In the genomic region with DNA sequence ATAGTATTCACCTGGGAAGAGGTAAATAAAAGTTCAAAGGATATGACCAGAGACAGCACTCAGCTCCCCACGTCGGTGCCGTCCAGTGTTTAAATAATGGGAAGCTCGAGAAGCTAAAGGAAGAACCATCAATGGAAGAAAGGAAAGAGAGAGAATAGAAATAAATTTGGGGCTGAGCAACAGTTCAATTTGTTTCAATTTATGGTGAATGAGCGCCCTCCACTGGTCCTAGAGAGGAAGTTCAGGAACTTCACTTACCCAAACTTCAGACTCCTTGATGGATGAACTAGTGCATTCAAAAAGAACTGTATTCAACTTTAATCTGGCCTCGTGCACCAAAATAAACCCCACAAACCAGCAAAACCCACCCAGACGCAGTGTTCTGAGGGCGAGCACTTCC, we compare ENCODE assay signal across 10 mouse cellular contexts.
A peak's percentile ranks its signal among the peaks of the same experiment; 100 is the strongest.
DNase-seq lines count a peak whose midpoint lies in the region; ATAC-seq and TF ChIP-seq lines count a peak whose summit lies in the region.
"Had no signal": no experiment of that assay in that cellular context is flagged by ENCODE, and none has a peak within 500 bp of the region (broad histone marks: within the 10 kb centered on the region; RNA-seq: fewer than 3 reads in every experiment).

No protein-coding gene starts in this region.

- no peak for ATAC-seq in embryonic facial prominence, embryonic 11.5 days (replicated peaks; ENCODE audit: insufficient number of reproducible peaks, low FRiP score, low TSS enrichment, low read depth)
- peak; percentile 37; the same call in 1 of the 2 replicates for ATAC-seq in limb, embryonic 14.5 days (ENCODE audit: low FRiP score, low read depth)
- no peak for ATAC-seq in inflammation-experienced regulatory T-cells, adult 6 months

- no peak overlapping the region for H3K9ac ChIP-seq in embryonic facial prominence, embryonic 11.5 days (replicated peaks; ENCODE audit: low read length)
- no peak overlapping the region for H3K9ac ChIP-seq in limb, embryonic 14.5 days (ENCODE audit: low read depth, low read length, severe bottlenecking)
- H3K9ac ChIP-seq: heart, embryonic 13.5 days; midbrain, embryonic 12.5 days had no signal

- H3K4me1 ChIP-seq in embryonic facial prominence, embryonic 11.5 days (ENCODE audit: control insufficient read depth, insufficient read depth, low read length), result no peaks in the 10 kb centered on the region
- H3K4me1 ChIP-seq in embryonic facial prominence, embryonic 10.5 days, result 0 out of 2 replicates have a peak, but pooled peaks cover 4% of the 10 kb centered on the region
- H3K4me1 ChIP-seq in limb, embryonic 14.5 days (ENCODE audit: control insufficient read depth, insufficient read depth, low read length), result no peaks in the 10 kb centered on the region
- H3K4me1 ChIP-seq in limb, embryonic 10.5 days, result no peaks in the 10 kb centered on the region
- H3K4me1 ChIP-seq: midbrain, embryonic 12.5 days had no signal

- H3K27ac ChIP-seq in embryonic facial prominence, embryonic 11.5 days (replicated peaks; ENCODE audit: low read depth, low read length), result no peak overlapping the region
- H3K27ac ChIP-seq in embryonic facial prominence, embryonic 10.5 days (replicated peaks), result no peak overlapping the region
- no peak overlapping the region for H3K27ac ChIP-seq in limb, embryonic 14.5 days (replicated peaks; ENCODE audit: low read depth, low read length)
- no peak overlapping the region for H3K27ac ChIP-seq in limb, embryonic 10.5 days
- H3K27ac ChIP-seq: heart, embryonic 13.5 days; midbrain, embryonic 12.5 days had no signal

- no peak overlapping the region for H3K4me2 ChIP-seq in embryonic facial prominence, embryonic 11.5 days (ENCODE audit: low read depth, low read length)
- no peak overlapping the region for H3K4me2 ChIP-seq in limb, embryonic 14.5 days (replicated peaks; ENCODE audit: low read depth, low read length, severe bottlenecking)
- H3K4me2 ChIP-seq: heart, embryonic 13.5 days; midbrain, embryonic 12.5 days had no signal

- DNase-seq in embryonic facial prominence, embryonic 11.5 days (ENCODE audit: low spot score), result peak; percentile 67
- no peak for DNase-seq in embryonic facial prominence, embryonic 10.5 days (ENCODE audit: low spot score)
- peak; percentile 35 for DNase-seq in limb, embryonic 14.5 days (ENCODE audit: low spot score)
- DNase-seq in limb, embryonic 10.5 days (ENCODE audit: low spot score), result no peak
- peak; percentile 56 to 59 for DNase-seq in cerebellum, postnatal 14 days
- DNase-seq in layer of hippocampus, postnatal 10 days (ENCODE audit: low spot score in 2 of 2), result peak; percentile 45 to 68
- DNase-seq in gastrocnemius, postnatal 10 days, result no peak

- no peaks in the 10 kb centered on the region for H3K36me3 ChIP-seq in embryonic facial prominence, embryonic 11.5 days (replicated peaks; ENCODE audit: control insufficient read depth, insufficient read depth, low read depth, low read length)
- no peaks in the 10 kb centered on the region for H3K36me3 ChIP-seq in embryonic facial prominence, embryonic 10.5 days (replicated peaks)
- no peaks in the 10 kb centered on the region for H3K36me3 ChIP-seq in limb, embryonic 14.5 days (ENCODE audit: control insufficient read depth, insufficient read depth, low read length)
- H3K36me3 ChIP-seq in limb, embryonic 10.5 days, result no peaks in the 10 kb centered on the region
- H3K36me3 ChIP-seq: midbrain, embryonic 12.5 days had no signal

- H3K4me3 ChIP-seq in embryonic facial prominence, embryonic 11.5 days (ENCODE audit: low read depth, low read length), result no peak overlapping the region
- no peak overlapping the region for H3K4me3 ChIP-seq in embryonic facial prominence, embryonic 10.5 days
- no peak overlapping the region for H3K4me3 ChIP-seq in limb, embryonic 14.5 days (replicated peaks; ENCODE audit: low read length)
- no peak overlapping the region for H3K4me3 ChIP-seq in limb, embryonic 10.5 days
- H3K4me3 ChIP-seq: heart, embryonic 13.5 days; midbrain, embryonic 12.5 days had no signal

- H3K9me3 ChIP-seq in embryonic facial prominence, embryonic 11.5 days (replicated peaks; ENCODE audit: control insufficient read depth, low read length), result peaks cover 3% of the 10 kb centered on the region; the same call in 1 of the 2 replicates
- peaks cover 18% of the 10 kb centered on the region for H3K9me3 ChIP-seq in embryonic facial prominence, embryonic 10.5 days
- H3K9me3 ChIP-seq in limb, embryonic 14.5 days (ENCODE audit: control insufficient read depth, low read length), result peaks cover 13% of the 10 kb centered on the region
- H3K9me3 ChIP-seq in limb, embryonic 10.5 days (replicated peaks), result peaks cover 5% of the 10 kb centered on the region

- no peaks in the 10 kb centered on the region for H3K27me3 ChIP-seq in embryonic facial prominence, embryonic 11.5 days (ENCODE audit: control insufficient read depth, insufficient read depth, low read length)
- no peaks in the 10 kb centered on the region for H3K27me3 ChIP-seq in embryonic facial prominence, embryonic 10.5 days (replicated peaks; ENCODE audit: low read depth, poor library complexity, severe bottlenecking)
- H3K27me3 ChIP-seq in limb, embryonic 14.5 days (ENCODE audit: control insufficient read depth, insufficient read depth, low read length), result no peaks in the 10 kb centered on the region
- H3K27me3 ChIP-seq in limb, embryonic 10.5 days (ENCODE audit: low read depth, poor library complexity, severe bottlenecking), result no peaks in the 10 kb centered on the region
- H3K27me3 ChIP-seq: heart, embryonic 13.5 days had no signal

- no peak for TF ChIP-seq POLR2A in limb, embryonic 14.5 days (IDR thresholded peaks at IDR 0.05; ENCODE audit: borderline replicate concordance, extremely low read depth, insufficient read depth, insufficient read length)

- 20% methylated on average over 8 of the region's 8 CpGs for WGBS in embryonic facial prominence, embryonic 11.5 days
- 16% methylated on average over 8 of the region's 8 CpGs for WGBS in embryonic facial prominence, embryonic 10.5 days
- 16% methylated on average over 8 of the region's 8 CpGs for WGBS in limb, embryonic 14.5 days
- WGBS in limb, embryonic 10.5 days, result 24% methylated on average over 8 of the region's 8 CpGs

Comparison
In these comparisons a context has a peak if more than half of its experiments do, and no peak if none do; other contexts are left out.
1. DNase-seq: peak in embryonic facial prominence, embryonic 11.5 days (single experiment), limb, embryonic 14.5 days (single experiment), cerebellum, postnatal 14 days (2 of 2) and layer of hippocampus, postnatal 10 days (2 of 2); none in embryonic facial prominence, embryonic 10.5 days (single experiment), limb, embryonic 10.5 days (single experiment) and gastrocnemius, postnatal 10 days (single experiment).